Mouse (Mus musculus) Patski (cell line): Measurements from ENCODE around the gene Utrn. TPM values are rescaled to one million over a fixed set of nuclear protein-coding genes. Genes with fewer than 3 reads are reported as not detected.

ENCODE experiments used
- ATAC-seq: fragments of 100-300 bp; one replicate; pipeline ENCODE4 v1.8.0; 2021
- CTCF ChIA-PET: fragments of 350-600 bp; sonication (Branson Sonifier 250); formaldehyde crosslinking; loops from one replicate; lab custom pipeline; 2022; ENCODE audit warnings: inconsistent platforms; lab: Charles Lee
- POLR2A ChIA-PET: fragments of 350-600 bp; sonication (Branson Sonifier 250); formaldehyde crosslinking; loops from one replicate; lab custom pipeline; 2022; ENCODE audit warnings: antibody characterized with exemption, inconsistent platforms; lab: Charles Lee
- DNase-seq: peaks from one replicate; pipeline ENCODE4 v3.0.0-alpha.2; 2011; ENCODE audit warnings: low read depth, low spot score
- H3K27me3 ChIP-seq: fragments of 371-371 bp; one replicate; pipeline ENCODE4 v1.5.1; 2021
- CTCF ChIP-seq: fragments of 100-300 bp; IDR thresholded peaks from one replicate; pipeline ENCODE4 v1.5.1; 2021
- in situ Hi-C: fragments of 300-500 bp; cut with MboI; formaldehyde crosslinking; loops from 3 replicates; pipeline ENCODE4 v1.11.1; 2018; ENCODE audit warnings: low pct_unique_long_range_greater_than_20kb, mixed read lengths
- polyA plus RNA-seq: library from polyadenylated mRNA; unstranded; gene quantifications from one replicate; pipeline ENCODE4 v1.2.3, GENCODE M21; 2021

The Utrn gene
- polyA plus RNA-seq, 1 experiment from 2014 or later: 40.9 TPM

DNA sequence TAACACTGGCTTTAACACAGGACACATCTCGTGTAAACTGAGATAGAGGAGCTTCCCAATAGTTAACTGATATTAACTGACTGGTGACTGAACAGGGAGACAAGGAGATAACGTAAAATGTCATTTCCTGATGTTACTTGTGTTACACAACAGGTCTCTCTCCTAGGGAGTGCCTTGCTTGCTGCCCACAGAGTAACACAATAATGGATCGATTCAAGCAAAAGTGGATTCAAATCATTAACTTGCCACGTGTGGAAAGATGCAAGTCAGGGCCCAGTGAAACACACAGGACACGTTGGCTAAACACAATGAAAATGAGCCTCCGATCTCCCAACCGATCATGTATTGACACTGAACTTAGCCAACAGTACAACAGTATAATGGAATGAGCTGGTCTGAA lies 281.1 kb downstream of the Utrn start:
- no peak for ATAC-seq
- no peaks in the 10 kb centered on the region for H3K27me3 ChIP-seq
- in situ Hi-C loops: no loop called here
- CTCF ChIA-PET: no interaction called here
- DNase-seq: no peak
- no peak for TF ChIP-seq CTCF
- POLR2A ChIA-PET: interaction anchor here (0.6 kb wide), 1 partner anchor 24 kb away, joined by 6 read pairs; no protein-coding TSS in a partner anchor

DNA sequence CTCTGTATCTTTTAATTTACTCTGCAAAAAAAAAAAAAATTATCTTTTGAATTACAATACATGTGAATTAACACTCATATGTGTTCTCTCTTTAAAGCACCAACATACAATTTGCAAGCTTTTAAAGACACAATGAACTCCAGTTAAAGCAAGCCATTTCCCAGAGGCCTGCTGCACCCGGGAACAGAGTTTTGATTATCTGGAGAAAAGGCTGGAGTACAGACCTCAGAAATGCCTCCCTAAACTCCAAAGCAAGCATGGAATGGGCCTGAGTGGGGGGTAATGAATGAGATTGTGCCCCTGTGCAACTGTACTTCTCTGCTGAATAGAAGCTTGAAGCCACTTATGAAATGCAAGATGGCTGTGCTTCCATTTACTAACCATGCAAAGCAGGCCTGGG lies 281.8 kb downstream of the Utrn start:
- ChIA-PET CTCF (no interaction called here), POLR2A (no interaction called here)
- DNase-seq (no peak), ATAC-seq (no peak)
- in situ Hi-C loops: no loop called here
- no peaks in the 10 kb centered on the region for H3K27me3 ChIP-seq
- no peak for TF ChIP-seq CTCF

DNA sequence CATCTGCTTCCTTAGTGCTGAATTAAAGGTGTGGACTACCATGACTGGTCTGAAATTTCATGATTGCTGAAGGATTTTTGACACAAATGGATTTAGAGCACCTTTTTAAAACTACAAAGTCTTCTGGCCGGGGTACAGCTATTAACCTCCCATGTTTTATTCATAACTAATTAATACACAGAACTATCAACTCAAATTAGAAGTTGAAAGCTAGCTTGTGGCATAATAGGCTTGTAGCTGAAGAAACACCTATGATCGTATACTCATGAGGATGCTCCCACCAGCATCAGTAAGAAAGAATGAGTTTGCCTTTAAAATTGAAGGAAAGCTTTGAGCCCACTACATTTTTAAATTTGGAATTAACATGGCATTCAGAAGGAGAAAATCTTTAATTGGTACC lies 282.3 kb downstream of the Utrn start:
- no peaks in the 10 kb centered on the region for H3K27me3 ChIP-seq
- in situ Hi-C loops: no loop called here
- DNase-seq (no peak), ATAC-seq (no peak)
- ChIA-PET POLR2A (no interaction called here), CTCF (no interaction called here)
- TF ChIP-seq CTCF: no peak

DNA sequence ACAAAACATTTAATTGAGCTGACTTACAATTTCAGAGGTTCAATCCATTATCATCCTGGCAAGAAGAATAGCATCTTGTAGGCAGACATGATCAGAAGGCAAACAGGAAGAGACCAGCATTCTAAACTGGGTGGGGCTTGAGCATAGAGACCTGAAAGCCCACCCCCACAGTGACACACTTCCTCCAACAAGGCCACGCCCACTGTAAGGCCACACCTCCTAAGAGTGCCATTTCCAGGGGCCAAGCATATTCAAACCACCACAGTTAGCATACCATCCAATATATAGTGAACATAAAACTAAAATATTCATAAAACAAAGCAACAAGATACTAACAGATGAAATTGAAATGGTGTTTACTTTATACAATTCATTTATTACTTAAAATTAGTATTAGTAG lies 283.0 kb downstream of the Utrn start:
- in situ Hi-C loops: no loop called here
- CTCF ChIA-PET: no interaction called here

DNA sequence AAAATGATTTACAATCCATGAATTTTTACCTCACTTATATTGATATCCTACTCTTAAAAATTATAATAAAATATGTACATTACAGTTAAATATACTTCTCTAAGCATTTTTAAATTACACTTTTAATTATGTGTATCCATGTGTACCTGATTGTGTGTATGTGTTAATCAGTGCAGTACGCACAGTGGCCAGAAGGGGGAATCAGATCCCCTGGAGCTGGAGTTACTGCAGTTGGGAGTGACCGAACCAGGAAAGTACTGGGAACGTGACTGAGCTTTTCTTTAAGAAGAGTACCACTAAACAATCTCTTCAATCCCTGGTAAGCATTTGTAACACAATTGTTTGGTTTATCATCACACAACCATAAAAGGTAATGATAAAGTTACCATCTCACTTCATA lies 285.7 kb downstream of the Utrn start:
- ATAC-seq: no peak
- DNase-seq: no peak
- in situ Hi-C loops: no loop called here
- ChIA-PET POLR2A (no interaction called here), CTCF (interaction anchor here (1.0 to 1.7 kb wide), 2 partner anchors 13 to 21 kb away, joined by 3 to 4 read pairs; no protein-coding TSS in a partner anchor)
- TF ChIP-seq CTCF: peak; percentile 36
- no peaks in the 10 kb centered on the region for H3K27me3 ChIP-seq

More for the DNA sequence above, 283.0 kb downstream of the Utrn start:
- no peaks in the 10 kb centered on the region for H3K27me3 ChIP-seq
- no peak for DNase-seq
- ATAC-seq: no peak
- POLR2A ChIA-PET: no interaction called here
- no peak for TF ChIP-seq CTCF

DNA sequence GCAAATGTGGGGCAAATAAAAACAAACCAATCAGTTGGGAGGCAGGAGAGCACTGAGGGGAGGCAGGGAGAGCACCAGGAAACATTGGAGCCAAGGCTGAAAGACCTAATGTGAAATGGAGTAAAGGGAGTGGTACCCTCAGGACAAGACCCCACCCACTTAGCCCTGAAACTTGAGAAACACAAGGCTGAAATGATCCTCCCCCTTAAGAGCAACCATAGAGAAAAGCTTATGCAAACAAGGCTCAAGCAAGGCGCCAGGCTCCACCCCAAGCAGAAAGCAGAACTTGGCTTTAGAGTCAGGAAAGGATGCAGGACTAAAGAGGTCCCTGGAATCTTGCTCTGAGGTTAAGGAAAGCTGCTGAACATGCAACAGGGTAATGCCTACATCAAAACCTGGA lies 290.1 kb downstream of the Utrn start:
- DNase-seq: no peak
- ATAC-seq: no peak
- CTCF ChIA-PET: no interaction called here

DNA sequence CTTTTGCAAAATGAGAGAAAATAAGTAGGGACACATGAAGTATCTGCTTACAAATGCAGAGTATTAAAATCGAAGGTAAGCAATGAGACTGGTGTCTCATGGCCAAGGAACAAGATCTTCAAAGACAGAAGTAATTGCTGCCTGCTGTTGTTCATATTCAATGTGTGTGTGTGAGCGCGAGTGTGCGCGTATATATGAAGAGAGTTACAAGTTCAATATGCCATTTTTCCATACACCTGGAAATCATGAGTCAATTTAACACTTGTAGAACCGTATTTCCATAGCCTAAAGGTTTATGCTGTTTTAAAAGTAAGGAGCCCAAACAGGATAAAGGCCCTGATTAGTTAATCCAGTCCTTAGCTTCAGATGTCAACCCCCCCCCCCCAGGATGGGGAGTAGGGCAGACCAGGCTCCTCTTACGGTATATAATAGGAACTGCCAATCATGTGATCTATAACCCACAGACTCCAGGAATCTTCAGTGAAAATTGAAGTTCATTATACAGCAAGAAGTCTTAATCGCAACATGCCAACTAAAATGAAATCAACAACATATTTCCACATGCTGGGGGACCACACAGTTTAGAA lies 293.2 kb downstream of the Utrn start:
- ChIA-PET POLR2A (no interaction called here), CTCF (no interaction called here)
- no peak for ATAC-seq
- in situ Hi-C loops: no loop called here
- no peak for TF ChIP-seq CTCF
- no peaks in the 10 kb centered on the region for H3K27me3 ChIP-seq
- DNase-seq: no peak

More for the DNA sequence above, 290.1 kb downstream of the Utrn start:
- in situ Hi-C loops: no loop called here
- POLR2A ChIA-PET: no interaction called here
- no peak for TF ChIP-seq CTCF
- H3K27me3 ChIP-seq: no peaks in the 10 kb centered on the region

DNA sequence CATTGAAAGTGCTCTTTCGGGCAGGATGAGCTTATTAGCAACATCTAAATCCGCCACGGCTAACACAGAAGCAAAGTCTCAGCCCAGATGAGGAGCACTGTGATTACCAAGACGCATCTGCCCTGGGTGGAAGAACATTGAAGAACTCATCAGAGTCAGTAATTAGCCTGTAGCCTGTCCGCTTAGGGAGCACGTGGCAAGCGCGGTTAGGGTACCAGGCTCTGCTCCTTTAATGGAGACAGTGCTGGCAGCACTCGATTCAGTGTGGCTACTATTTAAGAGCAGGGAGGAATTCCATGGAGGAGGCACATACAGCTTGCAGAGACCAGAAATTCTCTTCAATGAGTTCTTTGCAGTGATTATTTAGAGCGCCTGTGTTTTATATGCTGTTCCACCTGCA lies 294.4 kb downstream of the Utrn start:
- in situ Hi-C loops: no loop called here
- no peaks in the 10 kb centered on the region for H3K27me3 ChIP-seq
- ChIA-PET CTCF (no interaction called here), POLR2A (no interaction called here)
- no peak for DNase-seq
- no peak for TF ChIP-seq CTCF
- no peak for ATAC-seq

DNA sequence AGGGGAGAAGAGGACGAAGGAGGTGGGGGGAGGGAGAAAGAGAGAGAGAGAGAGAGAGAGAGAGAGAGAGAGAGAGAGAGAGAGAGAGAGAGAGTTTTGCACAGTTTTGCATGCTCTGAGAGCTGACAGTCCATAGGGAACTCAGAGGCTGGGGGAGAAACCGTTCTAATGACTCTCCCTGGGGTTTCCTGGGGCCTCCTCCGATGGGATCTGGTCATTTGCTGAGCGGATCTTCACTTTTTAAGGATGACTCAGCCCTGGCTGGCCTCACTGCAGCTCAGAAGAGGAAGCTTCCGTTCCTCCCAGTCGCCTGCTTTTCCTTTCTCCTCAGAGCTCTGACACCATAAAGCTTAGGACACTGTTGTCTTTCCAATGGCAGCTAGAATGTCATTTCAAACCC lies 295.6 kb downstream of the Utrn start:
- in situ Hi-C loops: no loop called here
- ChIA-PET POLR2A (no interaction called here), CTCF (no interaction called here)
- no peaks in the 10 kb centered on the region for H3K27me3 ChIP-seq
- DNase-seq (no peak), ATAC-seq (no peak)
- no peak for TF ChIP-seq CTCF

DNA sequence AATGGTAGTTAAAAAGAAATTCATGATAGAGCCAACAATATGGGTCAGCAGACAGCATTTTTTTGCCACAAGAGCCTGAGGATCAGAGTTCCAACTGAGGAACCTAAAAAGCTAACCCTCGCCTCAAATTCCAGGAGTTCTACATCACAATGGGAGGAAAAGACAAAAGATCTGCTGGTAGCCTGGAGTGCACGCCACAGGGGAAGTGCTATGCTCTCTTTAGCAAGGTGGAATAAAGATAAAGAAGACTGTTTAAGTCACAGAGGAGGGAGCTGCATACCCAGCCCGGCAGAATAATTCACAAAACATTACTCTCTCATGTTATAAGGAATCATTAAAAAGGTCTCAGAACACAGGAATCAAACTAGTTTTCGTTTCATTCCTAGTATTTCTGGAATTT lies 296.4 kb downstream of the Utrn start:
- TF ChIP-seq CTCF: no peak
- ChIA-PET POLR2A (no interaction called here), CTCF (no interaction called here)
- in situ Hi-C loops: no loop called here
- DNase-seq: no peak
- ATAC-seq: no peak
- no peaks in the 10 kb centered on the region for H3K27me3 ChIP-seq

DNA sequence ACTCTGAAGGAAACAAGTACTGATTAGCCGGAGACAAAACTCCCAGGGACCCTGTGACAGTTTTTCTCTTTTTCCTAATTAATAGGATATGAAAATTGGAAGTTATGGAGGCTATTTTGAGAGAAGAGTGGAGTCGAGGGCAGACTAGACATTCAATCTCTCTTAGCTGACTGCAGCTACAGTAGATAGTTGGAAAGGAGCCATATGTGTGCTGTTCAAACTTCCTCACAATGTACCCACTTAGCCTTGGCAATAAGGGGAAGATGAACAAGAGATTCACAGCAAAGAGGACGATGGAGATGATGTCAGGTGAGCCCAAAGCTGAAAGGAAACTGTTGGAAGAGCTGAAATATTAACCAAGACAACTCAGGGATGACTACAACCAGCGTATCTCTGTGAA lies 304.7 kb downstream of the Utrn start:
- in situ Hi-C loops: no loop called here
- ChIA-PET POLR2A (no interaction called here), CTCF (interaction anchor here (1.0 kb wide), 1 partner anchor 19 kb away, joined by 3 read pairs; no protein-coding TSS in a partner anchor)
- no peaks in the 10 kb centered on the region for H3K27me3 ChIP-seq
- no peak for ATAC-seq
- TF ChIP-seq CTCF: no peak
- DNase-seq: no peak

DNA sequence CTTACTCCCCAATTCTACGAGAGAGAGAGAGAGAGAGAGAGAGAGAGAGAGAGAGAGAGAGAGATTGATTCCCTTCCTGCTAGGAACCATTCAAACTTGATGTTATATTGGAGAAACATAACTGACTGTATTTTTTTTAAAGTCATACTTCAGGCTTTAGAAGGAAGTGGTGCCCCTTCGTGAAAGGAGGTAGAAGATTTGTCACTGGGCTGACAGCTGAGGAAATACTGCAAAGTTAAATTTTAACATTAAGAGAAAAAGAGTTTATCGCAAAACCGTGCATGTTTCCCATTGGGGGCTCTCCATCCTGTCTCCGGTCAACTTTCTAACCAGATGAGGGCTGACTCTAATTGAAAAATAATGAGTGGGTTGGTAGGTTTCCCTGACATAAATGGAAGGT lies 310.4 kb downstream of the Utrn start:
- ChIA-PET CTCF (interaction anchor here (0.8 to 1.3 kb wide), 3 partner anchors 11 to 19 kb away, joined by 3 to 4 read pairs (median 3); no protein-coding TSS in a partner anchor), POLR2A (no interaction called here)
- ATAC-seq: no peak
- no peak for DNase-seq
- no peaks in the 10 kb centered on the region for H3K27me3 ChIP-seq
- in situ Hi-C loops: no loop called here
- TF ChIP-seq CTCF: no peak
